Mouse (Mus musculus): ENCODE results near the gene Rin3. TPM values are rescaled to one million over a fixed set of nuclear protein-coding genes. Genes with fewer than 3 reads are reported as not detected.

The Rin3 gene
- polyA plus RNA-seq, 1 experiment from 2014 or later, result 4.8 TPM

DNA sequence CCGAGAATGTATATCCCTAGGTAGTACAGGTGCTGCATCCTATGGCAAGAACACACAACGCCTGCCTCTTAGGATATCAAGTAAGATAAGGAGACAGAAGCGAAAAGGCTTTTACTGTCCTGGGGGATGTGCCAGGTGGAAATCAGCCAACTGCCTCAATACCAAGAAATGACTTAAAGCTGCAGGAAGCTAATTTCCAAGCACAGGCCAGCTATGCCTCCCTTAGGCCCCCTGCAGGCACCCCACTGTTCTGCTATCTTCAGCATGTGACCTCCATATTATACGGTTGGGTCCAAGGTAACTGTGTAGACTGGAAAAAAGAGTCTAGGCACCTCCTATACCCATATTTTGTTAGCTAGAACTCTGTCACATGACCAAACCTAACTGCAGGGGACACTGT is 44.7 kb downstream of the Rin3 start:
- DNase-seq (ENCODE audit: low spot score, missing footprints), result no peak

DNA sequence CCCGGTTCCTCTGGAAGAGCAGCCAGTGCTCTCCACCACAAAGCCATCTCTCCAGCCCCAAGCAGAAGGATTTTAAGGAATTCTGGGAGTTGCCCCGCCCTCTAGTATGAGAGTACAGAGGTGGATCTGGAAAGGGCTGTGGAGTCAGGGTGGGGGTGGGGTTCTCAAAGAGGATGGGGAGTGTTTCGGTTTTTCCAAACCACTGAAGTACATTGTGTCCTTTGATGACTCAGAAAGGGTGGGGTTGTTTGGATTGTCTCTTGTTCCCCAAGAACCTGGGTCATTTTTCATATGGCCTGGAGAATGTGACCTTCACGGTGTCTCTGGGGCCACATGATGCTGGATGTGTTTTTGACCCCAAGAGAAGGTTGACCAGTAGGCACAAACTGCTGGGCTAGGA is 45.2 kb downstream of the Rin3 start:
- Histone ChIP-seq H3K36me3 (ENCODE audit: control insufficient read depth, insufficient read depth, low read length) (no peaks in the 10 kb centered on the region), H3K9me3 (ENCODE audit: control insufficient read depth, low read length) (no peaks in the 10 kb centered on the region), H3K9ac (ENCODE audit: low read length) (no peak overlapping the region), H3K27ac (ENCODE audit: low read depth, low read length) (no peak overlapping the region), H3K4me2 (no peak overlapping the region), H3K4me3 (ENCODE audit: low read depth, low read length) (no peak overlapping the region), H3K4me1 (ENCODE audit: control insufficient read depth, insufficient read depth, low read length) (no peaks in the 10 kb centered on the region), H3K27me3 (ENCODE audit: control insufficient read depth, insufficient read depth, low read length) (no peaks in the 10 kb centered on the region)
- DNase-seq (ENCODE audit: low spot score, missing footprints) (no peak), ATAC-seq (ENCODE audit: low FRiP score) (no peak)
- 90% methylated on average over 4 of the region's 4 CpGs for WGBS

More for the DNA sequence above, 44.7 kb downstream of the Rin3 start:
- Histone ChIP-seq H3K4me3 (ENCODE audit: low read depth, low read length) (no peak overlapping the region), H3K4me2 (no peak overlapping the region), H3K4me1 (ENCODE audit: control insufficient read depth, insufficient read depth, low read length) (no peaks in the 10 kb centered on the region), H3K9me3 (ENCODE audit: control insufficient read depth, low read length) (no peaks in the 10 kb centered on the region), H3K9ac (ENCODE audit: low read length) (no peak overlapping the region), H3K27ac (ENCODE audit: low read depth, low read length) (no peak overlapping the region), H3K36me3 (ENCODE audit: control insufficient read depth, insufficient read depth, low read length) (no peaks in the 10 kb centered on the region), H3K27me3 (ENCODE audit: control insufficient read depth, insufficient read depth, low read length) (no peaks in the 10 kb centered on the region)
- 95% methylated on average over 4 of the region's 4 CpGs for WGBS
- no peak for ATAC-seq (ENCODE audit: low FRiP score)

DNA sequence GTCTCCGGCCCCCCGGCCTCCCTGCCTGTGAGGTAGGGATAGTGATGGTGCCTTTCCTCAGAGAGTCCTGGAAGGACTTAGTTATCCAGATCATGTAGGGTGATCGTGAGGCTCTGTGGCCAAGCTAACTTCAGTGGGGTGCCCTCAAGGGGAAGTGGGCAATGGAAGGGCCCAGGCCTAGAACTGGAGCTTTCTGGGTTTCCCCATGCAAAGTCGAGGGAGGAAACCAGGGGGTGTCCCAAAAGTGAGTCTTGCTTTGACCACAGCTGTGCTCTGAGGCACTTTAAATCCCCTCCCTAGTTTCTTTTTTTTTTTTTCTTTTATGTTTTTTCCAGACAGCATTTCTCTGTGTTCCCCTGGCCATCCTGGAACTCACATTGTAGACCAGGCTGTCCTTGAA is 47.3 kb downstream of the Rin3 start:
- no peak overlapping the region for H3K9ac ChIP-seq (ENCODE audit: low read length)
- no peak for ATAC-seq (ENCODE audit: low FRiP score)
- WGBS, result 91% methylated on average over 4 of the region's 4 CpGs

DNA sequence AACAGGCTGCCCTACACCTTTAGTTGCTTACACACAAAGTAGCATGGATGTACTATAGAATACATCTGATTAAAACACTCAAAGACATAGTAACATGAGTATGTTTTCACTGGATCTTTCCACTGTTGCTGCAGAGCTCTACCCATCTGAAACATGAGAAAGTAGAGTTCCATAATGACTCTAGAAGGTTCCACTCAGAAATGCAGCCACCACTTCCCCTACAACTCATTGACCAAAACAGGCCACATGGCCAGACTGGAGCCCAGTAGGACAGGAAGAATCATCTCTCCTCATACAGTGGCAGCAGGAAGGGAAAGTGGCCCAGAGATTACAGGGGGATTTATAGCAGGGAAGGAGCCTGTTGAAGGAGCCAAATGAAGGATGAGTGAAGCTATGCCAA is 47.9 kb downstream of the Rin3 start:
- no peaks in the 10 kb centered on the region for H3K9me3 ChIP-seq (ENCODE audit: control insufficient read depth, low read length)

More for the DNA sequence above, 47.3 kb downstream of the Rin3 start:
- no peaks in the 10 kb centered on the region for H3K4me1 ChIP-seq (ENCODE audit: control insufficient read depth, insufficient read depth, low read length)
- no peaks in the 10 kb centered on the region for H3K36me3 ChIP-seq (ENCODE audit: control insufficient read depth, insufficient read depth, low read length)
- H3K4me2 ChIP-seq, result no peak overlapping the region
- no peak overlapping the region for H3K27ac ChIP-seq (ENCODE audit: low read depth, low read length)
- H3K9me3 ChIP-seq (ENCODE audit: control insufficient read depth, low read length), result no peaks in the 10 kb centered on the region
- no peak for DNase-seq (ENCODE audit: low spot score, missing footprints)
- H3K27me3 ChIP-seq (ENCODE audit: control insufficient read depth, insufficient read depth, low read length), result no peaks in the 10 kb centered on the region
- H3K4me3 ChIP-seq (ENCODE audit: low read depth, low read length), result no peak overlapping the region

DNA sequence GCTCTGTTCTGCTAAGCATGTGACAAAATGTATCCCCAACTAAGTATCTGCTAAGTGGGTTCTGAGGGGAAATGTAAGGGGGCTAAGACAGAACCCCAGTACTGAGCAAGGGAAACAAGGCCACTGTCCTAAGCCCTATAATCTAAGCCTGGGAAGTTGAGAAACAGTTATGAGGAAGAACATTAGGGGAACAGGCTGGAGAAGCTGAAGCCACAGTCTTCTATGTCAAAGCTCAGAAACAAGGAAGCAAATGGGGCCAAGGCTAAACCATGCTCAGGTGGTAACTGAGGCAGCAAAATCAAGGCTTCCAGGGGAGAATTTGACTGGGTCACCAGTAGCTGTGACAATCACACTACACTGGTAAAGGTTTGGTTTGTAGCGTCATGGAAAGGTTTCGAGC is 50.3 kb downstream of the Rin3 start:
- Histone ChIP-seq H3K27me3 (ENCODE audit: control insufficient read depth, insufficient read depth, low read length) (no peaks in the 10 kb centered on the region), H3K9me3 (ENCODE audit: control insufficient read depth, low read length) (no peaks in the 10 kb centered on the region), H3K4me2 (no peak overlapping the region), H3K27ac (ENCODE audit: low read depth, low read length) (no peak overlapping the region), H3K9ac (ENCODE audit: low read length) (no peak overlapping the region), H3K4me1 (ENCODE audit: control insufficient read depth, insufficient read depth, low read length) (no peaks in the 10 kb centered on the region), H3K4me3 (ENCODE audit: low read depth, low read length) (no peak overlapping the region), H3K36me3 (ENCODE audit: control insufficient read depth, insufficient read depth, low read length) (no peaks in the 10 kb centered on the region)
- DNase-seq (ENCODE audit: low spot score, missing footprints) (no peak), ATAC-seq (ENCODE audit: low FRiP score) (no peak)
- WGBS, result 87% methylated on average over 2 of the region's 2 CpGs

More for the DNA sequence above, 47.9 kb downstream of the Rin3 start:
- Histone ChIP-seq H3K27ac (ENCODE audit: low read depth, low read length) (no peak overlapping the region), H3K4me3 (ENCODE audit: low read depth, low read length) (no peak overlapping the region), H3K36me3 (ENCODE audit: control insufficient read depth, insufficient read depth, low read length) (no peaks in the 10 kb centered on the region), H3K4me2 (no peak overlapping the region), H3K27me3 (ENCODE audit: control insufficient read depth, insufficient read depth, low read length) (no peaks in the 10 kb centered on the region), H3K9ac (ENCODE audit: low read length) (no peak overlapping the region), H3K4me1 (ENCODE audit: control insufficient read depth, insufficient read depth, low read length) (no peaks in the 10 kb centered on the region)
- ATAC-seq (ENCODE audit: low FRiP score) (no peak), DNase-seq (ENCODE audit: low spot score, missing footprints) (no peak)

DNA sequence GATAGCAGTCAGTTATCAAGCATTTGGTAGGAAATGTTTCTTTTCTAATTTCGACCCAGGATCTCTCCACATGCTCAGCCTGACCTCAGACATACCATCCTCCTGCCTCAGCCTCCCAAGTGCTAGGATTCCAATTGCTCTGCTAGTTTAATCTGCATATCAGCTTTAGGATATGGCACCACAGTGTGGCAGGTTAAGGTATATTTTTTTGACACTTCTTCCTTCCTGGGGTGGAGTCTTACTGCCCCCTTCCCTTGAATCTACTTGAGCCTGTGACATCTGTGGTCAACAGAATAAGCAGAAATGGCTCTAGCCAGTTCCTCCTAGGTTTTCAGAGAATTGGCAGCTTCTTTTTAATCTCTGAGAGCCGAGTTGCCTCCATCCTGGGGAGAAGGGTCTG is 56.2 kb downstream of the Rin3 start:
- H3K4me2 ChIP-seq, result no peak overlapping the region
- ATAC-seq (ENCODE audit: low FRiP score) (no peak), DNase-seq (ENCODE audit: low spot score, missing footprints) (no peak)
- H3K4me1 ChIP-seq (ENCODE audit: control insufficient read depth, insufficient read depth, low read length), result no peaks in the 10 kb centered on the region
- no peaks in the 10 kb centered on the region for H3K36me3 ChIP-seq (ENCODE audit: control insufficient read depth, insufficient read depth, low read length)
- H3K9ac ChIP-seq (ENCODE audit: low read length), result no peak overlapping the region
- H3K27me3 ChIP-seq (ENCODE audit: control insufficient read depth, insufficient read depth, low read length), result no peaks in the 10 kb centered on the region
- H3K4me3 ChIP-seq (ENCODE audit: low read depth, low read length), result no peak overlapping the region
- H3K9me3 ChIP-seq (ENCODE audit: control insufficient read depth, low read length), result no peaks in the 10 kb centered on the region
- no peak overlapping the region for H3K27ac ChIP-seq (ENCODE audit: low read depth, low read length)
- 67% methylated on average over 2 of the region's 2 CpGs for WGBS

DNA sequence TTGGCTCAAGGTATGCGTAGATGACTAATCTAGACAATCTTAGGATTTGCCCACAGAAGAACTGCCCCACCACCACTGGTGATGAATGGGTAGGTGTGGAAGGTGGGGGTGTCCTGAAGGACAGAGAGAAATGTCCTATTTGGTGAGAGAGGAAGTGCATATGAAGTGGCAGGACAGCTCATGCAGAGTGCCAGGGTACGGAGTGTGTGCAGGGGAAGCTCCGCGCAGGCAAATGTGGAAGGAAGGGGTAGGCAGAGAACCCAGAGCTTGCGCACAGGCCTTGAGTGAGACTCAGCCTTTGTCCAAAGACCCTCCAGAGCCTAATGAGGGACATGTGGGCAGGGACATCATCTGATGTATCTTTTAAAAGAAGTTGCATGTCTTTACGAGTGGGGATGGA is 57.6 kb downstream of the Rin3 start:
- no peaks in the 10 kb centered on the region for H3K4me1 ChIP-seq (ENCODE audit: control insufficient read depth, insufficient read depth, low read length)
- DNase-seq (ENCODE audit: low spot score, missing footprints) (no peak), ATAC-seq (ENCODE audit: low FRiP score) (no peak)
- no peak overlapping the region for H3K4me2 ChIP-seq
- H3K9me3 ChIP-seq (ENCODE audit: control insufficient read depth, low read length), result no peaks in the 10 kb centered on the region
- H3K4me3 ChIP-seq (ENCODE audit: low read depth, low read length), result no peak overlapping the region
- H3K36me3 ChIP-seq (ENCODE audit: control insufficient read depth, insufficient read depth, low read length), result no peaks in the 10 kb centered on the region
- WGBS, result 95% methylated on average over 6 of the region's 6 CpGs
- no peak overlapping the region for H3K27ac ChIP-seq (ENCODE audit: low read depth, low read length)
- no peaks in the 10 kb centered on the region for H3K27me3 ChIP-seq (ENCODE audit: control insufficient read depth, insufficient read depth, low read length)
- H3K9ac ChIP-seq (ENCODE audit: low read length), result no peak overlapping the region

DNA sequence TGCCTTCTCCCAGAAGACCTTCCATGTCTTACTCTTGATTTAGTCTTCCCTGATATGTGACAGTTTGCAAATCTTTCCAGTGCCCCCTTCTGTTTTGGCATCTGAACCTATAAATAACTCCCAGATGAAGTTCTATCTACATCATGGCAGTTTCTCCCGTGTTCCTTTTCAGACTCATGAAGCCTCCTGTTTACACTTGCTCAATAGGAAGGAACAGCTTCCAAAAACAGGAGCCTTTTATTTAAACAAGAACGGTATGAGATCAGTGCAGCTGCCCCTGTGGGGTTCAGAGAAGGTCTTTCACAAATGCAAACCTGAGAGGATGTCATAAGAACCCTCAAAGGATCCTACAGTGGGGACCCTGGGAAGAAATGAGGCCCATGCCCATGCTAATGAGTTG is 59.3 kb downstream of the Rin3 start:
- no peak overlapping the region for H3K27ac ChIP-seq (ENCODE audit: low read depth, low read length)
- H3K36me3 ChIP-seq (ENCODE audit: control insufficient read depth, insufficient read depth, low read length), result no peaks in the 10 kb centered on the region
- H3K27me3 ChIP-seq (ENCODE audit: control insufficient read depth, insufficient read depth, low read length), result no peaks in the 10 kb centered on the region
- H3K4me3 ChIP-seq (ENCODE audit: low read depth, low read length), result no peak overlapping the region
- 66% methylated on average over 2 of the region's 2 CpGs for WGBS
- H3K9ac ChIP-seq (ENCODE audit: low read length), result no peak overlapping the region
- H3K4me1 ChIP-seq (ENCODE audit: control insufficient read depth, insufficient read depth, low read length), result no peaks in the 10 kb centered on the region
- no peak overlapping the region for H3K4me2 ChIP-seq
- H3K9me3 ChIP-seq (ENCODE audit: control insufficient read depth, low read length), result no peaks in the 10 kb centered on the region
- no peak for DNase-seq (ENCODE audit: low spot score, missing footprints)
- ATAC-seq (ENCODE audit: low FRiP score), result no peak

DNA sequence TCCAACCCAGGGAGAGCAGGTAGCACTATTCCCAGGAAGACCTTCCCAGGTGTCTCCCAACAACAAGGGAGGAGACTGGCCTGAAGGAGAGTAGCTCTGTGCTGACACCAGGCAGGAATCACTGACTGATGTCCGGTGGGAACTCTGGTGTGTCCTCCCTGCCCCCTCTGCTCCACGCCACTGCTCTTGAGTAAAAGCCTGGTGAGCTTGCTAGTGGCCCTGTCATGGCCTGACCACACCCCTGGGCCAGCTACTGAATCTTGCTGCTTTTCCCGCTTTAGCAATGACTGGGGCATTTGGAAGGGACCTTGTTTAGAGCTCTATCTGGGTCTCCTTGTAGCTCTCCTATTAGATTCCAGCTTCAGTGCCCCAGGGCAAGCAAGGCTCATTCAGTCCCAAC is 59.8 kb downstream of the Rin3 start:
- H3K36me3 ChIP-seq (ENCODE audit: control insufficient read depth, insufficient read depth, low read length), result no peaks in the 10 kb centered on the region
- no peak overlapping the region for H3K4me3 ChIP-seq (ENCODE audit: low read depth, low read length)
- ATAC-seq (ENCODE audit: low FRiP score) (no peak), DNase-seq (ENCODE audit: low spot score, missing footprints) (peak; percentile 78)
- no peak overlapping the region for H3K27ac ChIP-seq (ENCODE audit: low read depth, low read length)
- 47% methylated on average over 3 of the region's 3 CpGs for whole genome bisulfite sequencing
- H3K9ac ChIP-seq (ENCODE audit: low read length), result no peak overlapping the region
- H3K27me3 ChIP-seq (ENCODE audit: control insufficient read depth, insufficient read depth, low read length), result no peaks in the 10 kb centered on the region
- H3K9me3 ChIP-seq (ENCODE audit: control insufficient read depth, low read length), result no peaks in the 10 kb centered on the region
- H3K4me1 ChIP-seq (ENCODE audit: control insufficient read depth, insufficient read depth, low read length), result no peaks in the 10 kb centered on the region
- H3K4me2 ChIP-seq, result no peak overlapping the region

Data from midbrain, embryonic 11.5 days (tissue).